Mouse (Mus musculus) kidney, embryonic 15.5 days (tissue): ENCODE results near the gene Hoxd10. TPM values are rescaled to one million over a fixed set of nuclear protein-coding genes. Genes with fewer than 3 reads are reported as not detected.

ENCODE experiments used
- ATAC-seq: fragments of 200-750 bp; cut with Nextera tagmentation; replicated peaks from 2 replicates; pipeline ENCODE4 v1.8.0; 2017; ENCODE audit warnings: moderate TSS enrichment; ENCODE audit not compliant: low FRiP score
- H3K27ac ChIP-seq: fragments of 300-500 bp; sonication (generic); 2 replicates; pipeline ENCODE4 v1.5.1; 2015; ENCODE audit warnings: mild to moderate bottlenecking, inconsistent platforms
- H3K27me3 ChIP-seq: fragments of 300-500 bp; sonication (generic); 2 replicates; pipeline ENCODE4 v1.6.1; 2015; ENCODE audit warnings: inconsistent platforms
- H3K36me3 ChIP-seq: fragments of 300-500 bp; sonication (generic); 2 replicates; pipeline ENCODE4 v1.6.1; 2015; ENCODE audit warnings: inconsistent platforms
- H3K4me1 ChIP-seq: fragments of 300-500 bp; sonication (generic); 2 replicates; pipeline ENCODE4 v1.6.1; 2015; ENCODE audit warnings: inconsistent platforms
- H3K4me2 ChIP-seq: fragments of 300-500 bp; sonication (generic); 2 replicates; pipeline ENCODE4 v1.6.1; 2015; ENCODE audit warnings: moderate library complexity, mild to moderate bottlenecking, inconsistent platforms
- H3K4me3 ChIP-seq: fragments of 300-500 bp; sonication (generic); replicated peaks from 2 replicates; pipeline ENCODE4 v1.5.1; 2015; ENCODE audit warnings: mild to moderate bottlenecking, inconsistent platforms
- H3K9ac ChIP-seq: fragments of 300-500 bp; sonication (generic); 2 replicates; pipeline ENCODE4 v1.6.1; 2015; ENCODE audit warnings: mild to moderate bottlenecking, inconsistent platforms
- H3K9me3 ChIP-seq: fragments of 300-500 bp; sonication (generic); replicated peaks from 2 replicates; pipeline ENCODE4 v1.6.1; 2016; ENCODE audit warnings: inconsistent platforms
- WGBS: fragments of 180-500 bp; shearing (Covaris S2); methylation state at CpG from one replicate; pipeline ENCODE4 v1.1.7; 2015; ENCODE audit warnings: mixed read lengths; 5-methylcytosine and 5-hydroxymethylcytosine counted together
- polyA plus RNA-seq: library from polyadenylated mRNA; unstranded; fragments of >200 nt; fragmentation: Nextera tagmentation; extraction: Ambion mirVana; gene quantifications from 2 replicates; pipeline ENCODE4 v1.2.1, GENCODE M21; 2015

Hoxd10 gene
- polyA plus RNA-seq, 1 experiment from 2014 or later = 33.6 TPM

GRCm38 (mm10) chr2:74695383-74695782 lies 3.7 kb downstream of the Hoxd10 start:
- Histone ChIP-seq H3K27ac (peak overlapping the region; percentile 96), H3K9ac (peak overlapping the region; percentile 31; the same call in 1 of the 2 replicates), H3K4me3 (peak overlapping the region; percentile 70), H3K36me3 (no peaks in the 10 kb centered on the region), H3K27me3 (peaks cover 17% of the 10 kb centered on the region; the same call in 1 of the 2 replicates), H3K9me3 (no peaks in the 10 kb centered on the region), H3K4me1 (peaks cover 70% of the 10 kb centered on the region), H3K4me2 (peak overlapping the region; percentile 80)
- ATAC-seq = no peak
- WGBS = 31% methylated on average over 1 of the region's 1 CpGs

- peaks cover 20% of the 10 kb centered on the region; the same call in 1 of the 2 replicates for H3K27me3 ChIP-seq
- peak overlapping the region; percentile 48 for H3K9ac ChIP-seq
- H3K36me3 ChIP-seq = no peaks in the 10 kb centered on the region
- 30% methylated on average over 7 of the region's 7 CpGs for WGBS
- peak overlapping the region; percentile 70 for H3K4me3 ChIP-seq
- peak overlapping the region; percentile 80 for H3K4me2 ChIP-seq
- peaks cover 74% of the 10 kb centered on the region for H3K4me1 ChIP-seq
- ATAC-seq = no peak
- H3K9me3 ChIP-seq = no peaks in the 10 kb centered on the region
- peak overlapping the region; percentile 96 for H3K27ac ChIP-seq
Measured at GRCm38 (mm10) chr2:74695813-74696430, 4.2 kb downstream of the Hoxd10 start.

- 11% methylated on average over 34 of the region's 34 CpGs for WGBS
- H3K4me1 ChIP-seq = peaks cover 72% of the 10 kb centered on the region
- H3K9me3 ChIP-seq = no peaks in the 10 kb centered on the region
- H3K9ac ChIP-seq = peak overlapping the region; percentile 48
- H3K27me3 ChIP-seq = peaks cover 20% of the 10 kb centered on the region; the same call in 1 of the 2 replicates
- peak overlapping the region; percentile 70 for H3K4me3 ChIP-seq
- peak overlapping the region; percentile 80 for H3K4me2 ChIP-seq
- no peaks in the 10 kb centered on the region for H3K36me3 ChIP-seq
- peak; percentile 49 for ATAC-seq
- H3K27ac ChIP-seq = peak overlapping the region; percentile 96
Measured at GRCm38 (mm10) chr2:74696442-74697335, 5.0 kb downstream of the Hoxd10 start.

- Histone ChIP-seq H3K36me3 (no peaks in the 10 kb centered on the region), H3K27ac (peak within 1 kb of the TSS; percentile 96), H3K4me3 (peak within 1 kb of the TSS; percentile 70), H3K27me3 (peaks cover 20% of the 10 kb centered on the region; the same call in 1 of the 2 replicates), H3K9ac (peak within 1 kb of the TSS; percentile 94), H3K4me2 (peak within 1 kb of the TSS; percentile 80), H3K9me3 (no peaks in the 10 kb centered on the region), H3K4me1 (peaks cover 67% of the 10 kb centered on the region)
- under 1% methylated on average over 43 of the region's 43 CpGs for WGBS
- peak; percentile 49 for ATAC-seq
Measured at GRCm38 (mm10) chr2:74697567-74698121, 5.9 kb downstream of the Hoxd10 start, which contains the start of gene Hoxd9. Hoxd9 (plus strand) TSS chr2:74697727.

GRCm38 (mm10) chr2:74698201-74699052 lies 6.7 kb downstream of the Hoxd10 start:
- Histone ChIP-seq H3K27ac (peak overlapping the region; percentile 96), H3K9ac (peak overlapping the region; percentile 94), H3K4me1 (peaks cover 65% of the 10 kb centered on the region), H3K36me3 (no peaks in the 10 kb centered on the region), H3K4me2 (peak overlapping the region; percentile 80), H3K4me3 (peak overlapping the region; percentile 70), H3K27me3 (0 out of 2 replicates have a peak, but pooled peaks cover 14% of the 10 kb centered on the region), H3K9me3 (no peaks in the 10 kb centered on the region)
- peak; percentile 20 for ATAC-seq
- whole genome bisulfite sequencing = under 1% methylated on average over 78 of the region's 86 CpGs

DNA sequence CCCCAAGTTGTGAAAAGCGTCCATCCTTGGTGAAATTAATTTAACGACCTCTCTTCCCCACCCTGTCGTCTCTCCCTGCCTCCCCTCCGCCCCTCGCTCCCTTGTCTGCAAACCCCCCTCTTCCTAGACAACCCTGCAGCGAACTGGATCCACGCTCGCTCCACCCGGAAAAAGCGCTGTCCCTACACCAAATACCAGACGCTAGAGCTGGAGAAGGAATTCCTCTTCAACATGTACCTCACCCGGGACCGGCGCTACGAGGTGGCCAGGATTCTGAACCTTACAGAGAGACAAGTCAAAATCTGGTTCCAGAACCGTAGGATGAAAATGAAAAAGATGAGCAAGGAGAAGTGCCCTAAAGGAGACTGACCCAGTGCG lies 7.3 kb downstream of the Hoxd10 start:
- H3K27ac ChIP-seq = peak overlapping the region; percentile 96
- H3K9me3 ChIP-seq = no peaks in the 10 kb centered on the region
- ATAC-seq = peak; percentile 27; the same call in 1 of the 2 replicates
- peaks cover 69% of the 10 kb centered on the region for H3K4me1 ChIP-seq
- peak overlapping the region; percentile 94 for H3K9ac ChIP-seq
- H3K4me2 ChIP-seq = peak overlapping the region; percentile 80
- H3K36me3 ChIP-seq = no peaks in the 10 kb centered on the region
- H3K4me3 ChIP-seq = peak overlapping the region; percentile 70
- WGBS = 2% methylated on average over 17 of the region's 17 CpGs
- H3K27me3 ChIP-seq = 0 out of 2 replicates have a peak, but pooled peaks cover 13% of the 10 kb centered on the region

GRCm38 (mm10) chr2:74699664-74700545 lies 8.2 kb downstream of the Hoxd10 start:
- peak overlapping the region; percentile 94 for H3K9ac ChIP-seq
- H3K4me2 ChIP-seq = peak overlapping the region; percentile 80
- no peaks in the 10 kb centered on the region for H3K36me3 ChIP-seq
- H3K4me3 ChIP-seq = peak overlapping the region; percentile 70
- WGBS = 14% methylated on average over 23 of the region's 23 CpGs
- 0 out of 2 replicates have a peak, but pooled peaks cover 13% of the 10 kb centered on the region for H3K27me3 ChIP-seq
- ATAC-seq = no peak
- H3K27ac ChIP-seq = peak overlapping the region; percentile 96
- peaks cover 65% of the 10 kb centered on the region for H3K4me1 ChIP-seq
- H3K9me3 ChIP-seq = no peaks in the 10 kb centered on the region

- no peak; the same call in 1 of the 2 replicates for ATAC-seq
- Histone ChIP-seq H3K4me2 (peak overlapping the region; percentile 80), H3K9ac (peak overlapping the region; percentile 94), H3K9me3 (no peaks in the 10 kb centered on the region), H3K27me3 (0 out of 2 replicates have a peak, but pooled peaks cover 7% of the 10 kb centered on the region), H3K27ac (peak overlapping the region; percentile 96), H3K36me3 (no peaks in the 10 kb centered on the region), H3K4me3 (peak overlapping the region; percentile 70), H3K4me1 (peaks cover 58% of the 10 kb centered on the region)
- WGBS = 10% methylated on average over 22 of the region's 22 CpGs
Measured at GRCm38 (mm10) chr2:74700546-74701112, 8.9 kb downstream of the Hoxd10 start.

DNA sequence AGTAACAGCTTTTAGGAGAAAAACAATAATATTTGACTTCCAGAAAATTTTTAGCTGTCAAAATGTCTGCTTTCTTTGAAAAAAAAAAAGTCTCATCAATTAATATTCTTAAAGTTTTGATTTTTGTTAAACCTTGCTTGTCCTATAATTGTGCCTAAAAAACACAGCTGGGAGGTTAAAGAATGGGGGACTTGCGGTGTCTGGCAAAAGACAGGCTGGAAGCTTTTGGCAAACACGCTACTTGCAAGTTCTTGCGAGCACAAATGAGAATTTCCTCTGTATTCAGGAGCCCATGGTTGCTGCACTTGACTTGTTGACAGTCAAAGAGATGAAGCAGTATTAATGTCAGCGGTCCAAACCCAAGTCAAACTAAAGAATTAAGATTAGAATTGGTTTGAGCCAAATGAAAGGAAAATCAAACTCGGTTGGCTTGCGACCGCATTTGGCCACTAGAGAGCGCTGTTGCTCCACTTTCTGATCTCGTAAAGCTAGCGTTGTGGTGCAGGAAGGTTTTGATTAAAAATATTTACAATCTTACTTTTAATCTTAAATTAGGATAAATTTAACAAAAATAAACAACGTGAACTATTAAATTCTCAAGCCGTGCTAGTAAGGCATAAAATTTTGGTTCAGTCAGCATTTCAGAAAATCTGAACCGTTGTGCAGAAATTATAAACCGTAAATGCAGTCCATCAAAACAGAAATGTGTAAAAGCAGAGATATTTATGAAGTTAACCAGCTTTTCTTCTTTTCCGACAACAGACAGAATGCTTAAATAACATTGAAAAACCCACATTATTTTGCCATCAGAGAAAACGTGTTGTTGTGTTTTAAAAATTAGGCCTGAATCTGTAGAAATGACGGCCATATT lies 10.5 kb downstream of the Hoxd10 start:
- peak overlapping the region; percentile 100 for H3K27ac ChIP-seq
- WGBS = 13% methylated on average over 17 of the region's 17 CpGs
- H3K36me3 ChIP-seq = no peaks in the 10 kb centered on the region
- peak overlapping the region; percentile 23 for H3K4me3 ChIP-seq
- H3K27me3 ChIP-seq = 0 out of 2 replicates have a peak, but pooled peaks cover 7% of the 10 kb centered on the region
- no peak for ATAC-seq
- no peaks in the 10 kb centered on the region for H3K9me3 ChIP-seq
- peaks cover 43% of the 10 kb centered on the region for H3K4me1 ChIP-seq
- H3K9ac ChIP-seq = no peak overlapping the region
- H3K4me2 ChIP-seq = peak overlapping the region; percentile 75
